Mouse (Mus musculus) cerebellum, adult 9-11 months (tissue): ENCODE data around the gene Ttll1.

ENCODE experiments used
- DNase-seq: peaks from one replicate; pipeline ENCODE4 v3.0.0; 2022

The Ttll1 gene

GRCm38 (mm10) chr15:83510805-83511405 lies at the start of gene Ttll1:
TSS of gene Ttll1 (minus strand) at chr15:83510893.
- DNase-seq, result peak; percentile 92

GRCm38 (mm10) chr15:83555161-83555974 lies 44.7 kb upstream of the Ttll1 start:
- peak; percentile 86 for DNase-seq

DNA sequence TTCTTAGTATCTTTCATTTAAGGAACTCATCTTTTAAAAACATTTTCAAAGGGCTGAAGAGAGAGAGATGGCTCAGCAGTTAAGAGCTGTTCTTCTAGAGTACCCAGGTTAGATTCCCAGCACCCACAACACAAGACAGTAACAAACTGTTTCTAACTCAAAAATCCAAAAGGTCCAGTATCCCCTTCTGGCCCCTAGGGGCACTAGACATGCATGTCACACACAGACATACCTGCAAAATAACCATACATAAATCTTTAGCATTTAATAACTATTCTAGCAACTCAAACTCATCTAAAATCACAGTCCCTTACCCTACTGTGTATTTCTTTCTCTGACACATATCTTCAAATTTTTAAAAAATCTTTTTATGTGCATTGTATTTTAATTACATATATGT lies 43.1 kb upstream of the Ttll1 start:
- DNase-seq, result no peak

- no peak for DNase-seq
Measured at GRCm38 (mm10) chr15:83550137-83550536, 39.4 kb upstream of the Ttll1 start.

- DNase-seq, result no peak
Measured at GRCm38 (mm10) chr15:83547144-83547543, 36.5 kb upstream of the Ttll1 start.

- DNase-seq, result no peak
Measured at GRCm38 (mm10) chr15:83546029-83546428, 35.3 kb upstream of the Ttll1 start.

GRCm38 (mm10) chr15:83541647-83542287 lies 31.1 kb upstream of the Ttll1 start:
- no peak for DNase-seq

GRCm38 (mm10) chr15:83539905-83540304 lies 29.2 kb upstream of the Ttll1 start:
- no peak for DNase-seq

DNA sequence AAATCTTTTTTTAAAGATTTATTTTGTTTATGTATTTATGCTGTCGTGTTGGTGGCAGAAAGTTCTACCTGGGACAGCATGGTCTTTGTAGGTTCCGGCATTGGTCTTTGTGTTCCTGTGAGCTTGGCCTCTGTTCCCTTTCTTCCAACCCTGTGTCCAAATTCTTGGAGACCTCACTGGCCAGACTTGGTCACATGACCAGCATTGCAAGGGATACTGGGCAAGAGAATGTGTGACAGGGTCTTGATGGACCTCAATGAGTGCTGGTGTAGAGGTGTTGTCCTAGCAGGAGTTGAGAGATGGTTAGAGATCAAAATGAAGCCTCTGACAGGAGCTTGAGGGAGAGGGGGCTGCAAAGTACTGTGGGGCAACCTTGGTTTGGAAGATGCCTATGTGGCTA lies 28.2 kb upstream of the Ttll1 start:
- DNase-seq, result no peak

DNA sequence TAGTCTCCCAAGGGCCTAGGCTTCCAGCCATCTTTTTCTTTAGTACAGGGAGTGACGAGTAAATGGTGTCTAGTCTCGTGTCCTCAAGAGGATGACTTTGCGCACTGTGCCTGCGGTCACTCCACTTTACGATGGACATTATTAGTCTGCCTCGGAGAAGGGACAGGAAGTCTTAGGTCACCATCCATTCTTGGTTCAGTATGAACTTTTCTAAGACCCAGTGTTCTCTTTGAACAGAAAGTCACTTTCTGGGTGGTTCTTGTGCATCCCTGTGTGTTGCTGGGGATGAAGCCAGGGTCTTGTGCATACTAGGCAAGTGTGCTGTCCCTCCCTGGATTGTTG lies 25.2 kb upstream of the Ttll1 start:
- no peak for DNase-seq

- DNase-seq, result no peak
Measured at GRCm38 (mm10) chr15:83534960-83535889, 24.5 kb upstream of the Ttll1 start.

- DNase-seq, result no peak
Measured at GRCm38 (mm10) chr15:83532606-83533005, 21.9 kb upstream of the Ttll1 start.

DNA sequence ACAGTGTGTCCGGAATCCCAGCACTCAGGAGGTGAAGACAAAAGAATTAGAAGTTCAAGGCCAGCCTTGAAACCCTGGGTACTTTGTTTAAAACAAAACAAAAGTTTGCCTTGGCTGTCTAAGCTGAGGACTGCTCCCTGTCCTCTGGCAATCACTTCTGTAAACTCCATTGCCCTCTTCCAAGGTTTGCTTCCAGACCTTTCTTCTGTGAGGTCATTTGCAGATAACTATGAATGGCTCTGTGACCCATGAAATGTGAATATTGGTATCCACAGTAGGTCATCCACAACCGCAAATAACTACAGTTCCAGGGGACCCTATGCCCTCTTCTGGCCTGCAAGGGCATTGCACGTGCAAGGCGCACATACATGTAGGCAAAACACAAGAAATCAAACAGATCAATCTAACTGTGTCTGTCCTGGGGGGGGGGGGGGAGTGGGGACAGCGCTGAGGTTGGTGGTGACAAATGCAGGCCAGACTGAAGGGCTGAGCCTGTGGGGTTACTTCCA lies 21.3 kb upstream of the Ttll1 start:
- DNase-seq, result no peak

GRCm38 (mm10) chr15:83530688-83531087 lies 20.0 kb upstream of the Ttll1 start:
- DNase-seq, result no peak

DNA sequence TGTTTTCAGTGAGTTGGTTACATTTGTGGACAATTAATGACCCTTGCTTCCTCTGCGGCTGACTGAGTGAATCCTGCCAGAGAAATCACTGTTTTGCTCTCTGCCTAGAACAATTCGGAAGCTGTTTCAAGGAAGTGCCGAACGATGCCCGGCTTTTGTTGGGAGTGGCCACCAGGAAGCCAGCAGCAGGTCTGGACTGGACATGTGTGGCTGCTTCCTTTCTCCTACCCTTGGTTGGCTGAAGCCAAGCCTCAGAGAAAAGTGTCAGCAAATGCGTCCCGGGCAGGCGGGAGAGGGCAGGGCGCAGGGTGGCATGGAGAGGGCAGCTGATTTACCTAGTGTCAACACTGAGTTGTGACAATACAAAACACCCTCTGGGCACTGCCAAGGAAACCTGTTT lies 19.5 kb upstream of the Ttll1 start:
- DNase-seq, result no peak

DNA sequence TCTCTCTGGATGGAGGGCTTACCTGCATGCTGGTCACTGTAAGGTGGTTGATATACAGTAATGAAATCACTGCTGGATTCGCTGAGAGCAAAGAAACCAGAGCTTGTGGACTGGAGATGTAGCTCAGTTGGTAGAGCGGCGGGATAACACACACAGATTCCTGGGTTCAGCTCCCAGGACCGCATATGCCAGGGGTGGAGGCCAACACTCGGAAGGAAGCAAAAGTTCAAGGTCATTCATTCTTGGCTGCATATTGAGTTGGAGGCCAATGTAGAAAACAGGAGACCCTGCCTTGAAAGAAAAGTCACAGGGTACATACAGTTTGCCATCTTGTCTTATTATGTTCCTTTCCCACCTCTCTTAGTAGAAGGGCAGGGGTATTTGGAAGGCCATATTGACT lies 19.1 kb upstream of the Ttll1 start:
- DNase-seq, result no peak

- no peak for DNase-seq
Measured at GRCm38 (mm10) chr15:83528892-83529291, 18.2 kb upstream of the Ttll1 start.

DNA sequence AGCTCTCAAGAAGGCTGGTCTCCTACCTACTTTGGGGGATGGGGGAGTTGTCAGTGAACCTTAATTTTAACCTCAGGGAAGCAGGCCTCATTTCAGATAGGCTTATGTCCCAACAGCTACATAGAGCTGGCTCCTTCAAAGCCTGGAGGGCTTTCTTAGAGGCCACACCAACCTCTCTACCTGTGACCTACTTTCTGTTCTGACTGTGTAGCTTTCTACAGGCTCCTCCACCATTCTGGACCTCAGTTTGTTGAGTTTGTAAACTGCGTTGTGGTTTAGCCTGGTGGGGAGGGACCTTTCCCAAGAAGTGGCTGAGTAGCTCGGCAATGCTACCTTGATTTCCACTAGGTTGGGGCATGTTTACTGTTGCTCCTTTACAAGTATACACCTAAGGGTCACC lies 17.1 kb upstream of the Ttll1 start:
- DNase-seq, result no peak

DNA sequence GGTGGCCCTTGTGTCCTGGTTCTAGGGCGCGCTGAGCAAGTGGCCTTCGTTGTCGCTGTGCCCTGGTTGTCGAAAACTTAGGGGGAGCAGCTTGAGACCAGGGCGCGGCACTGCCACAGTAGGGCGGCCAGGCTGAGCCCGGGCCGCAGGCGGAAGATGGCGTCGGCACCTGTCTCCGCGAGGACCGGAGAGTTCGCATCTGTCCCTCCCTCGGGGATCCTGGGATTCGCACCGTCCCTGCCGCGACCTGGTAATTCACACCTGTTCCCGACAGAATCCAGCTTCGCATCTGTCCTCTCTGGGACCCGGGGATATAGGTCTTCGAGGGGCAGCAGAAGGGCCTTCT lies 16.4 kb upstream of the Ttll1 start:
- no peak for DNase-seq

- no peak for DNase-seq
Measured at GRCm38 (mm10) chr15:83526424-83527091, 15.9 kb upstream of the Ttll1 start, which contains the start of gene Bik. TSS of gene Bik (plus strand) at chr15:83526862.

DNA sequence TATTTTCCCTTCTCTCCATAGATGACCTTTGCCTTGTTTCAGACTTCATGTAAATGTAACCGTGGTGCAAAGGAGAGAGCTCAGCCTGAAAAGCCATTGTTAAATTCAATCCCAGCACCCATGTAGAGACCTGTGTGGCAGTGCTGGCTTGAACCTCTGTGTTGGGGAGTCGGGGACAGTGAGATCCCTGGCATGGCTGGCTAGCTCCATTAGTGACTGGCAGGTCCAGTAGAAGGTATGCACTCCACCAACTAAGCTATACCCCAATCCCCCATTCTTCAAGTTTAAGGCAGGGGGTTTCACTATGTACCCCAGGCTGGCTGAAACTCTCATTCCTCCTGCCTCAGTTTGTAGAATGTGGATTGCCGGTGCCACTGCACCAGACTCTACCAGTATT lies 13.6 kb upstream of the Ttll1 start:
- DNase-seq, result no peak

DNA sequence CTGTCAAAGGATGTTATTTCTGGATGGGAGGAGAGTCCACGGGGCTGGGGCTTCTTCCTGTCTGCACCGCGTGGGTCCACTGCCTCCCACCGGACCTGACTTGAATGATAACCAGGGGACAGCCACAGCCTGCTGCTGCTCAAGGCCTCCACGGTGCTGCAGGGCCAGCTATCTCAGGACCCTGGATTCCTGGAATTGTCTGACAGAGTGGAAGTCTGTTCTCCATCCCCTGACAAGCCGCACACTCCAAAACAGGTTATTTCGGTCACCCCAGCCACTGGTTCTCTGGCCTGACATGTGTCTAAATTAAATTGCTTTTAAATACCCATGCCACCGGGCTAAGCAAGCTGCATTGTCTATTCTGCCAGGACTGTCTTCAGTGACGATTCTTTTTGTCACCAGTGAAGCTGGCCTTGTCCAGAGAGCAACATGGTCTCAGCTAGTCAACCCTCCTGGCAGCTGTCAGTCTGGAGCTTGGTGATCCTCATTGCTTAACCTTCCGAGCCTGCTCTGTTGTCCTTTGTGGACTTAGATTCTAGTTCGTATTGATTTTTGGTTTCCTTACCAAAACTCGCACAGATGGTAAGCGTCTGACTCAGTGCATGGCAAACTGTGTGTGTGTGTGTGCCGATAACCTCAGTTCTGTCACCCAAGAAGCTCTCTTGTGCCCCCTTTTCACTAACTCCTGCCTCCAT lies 13.1 kb upstream of the Ttll1 start:
- no peak for DNase-seq
